In genomic region chr5:151047488-151047887, GRCm38 (mm10) we compare ENCODE assay signal across 12 mouse cellular contexts.
DNase-seq lines count a peak whose midpoint lies in the region; ATAC-seq lines count a peak whose summit lies in the region.
"Had no signal": no experiment of that assay in that cellular context is flagged by ENCODE, and none has a peak within 500 bp of the region (broad histone marks: within the 10 kb centered on the region; RNA-seq: fewer than 3 reads in every experiment).

No protein-coding gene starts in this region.

- H3K27me3 ChIP-seq in kidney, embryonic 15.5 days: no peaks in the 10 kb centered on the region
- no peaks in the 10 kb centered on the region for H3K27me3 ChIP-seq in intestine, embryonic 16.5 days (replicated peaks; ENCODE audit: control insufficient read depth, insufficient read depth, low read length)
- no peaks in the 10 kb centered on the region for H3K27me3 ChIP-seq in midbrain, embryonic 11.5 days (ENCODE audit: control insufficient read depth, insufficient read depth, low read length)

- no peak overlapping the region for H3K4me2 ChIP-seq in kidney, embryonic 15.5 days
- H3K4me2 ChIP-seq in intestine, embryonic 16.5 days (ENCODE audit: low read depth, low read length): no peak overlapping the region
- no peak overlapping the region for H3K4me2 ChIP-seq in midbrain, embryonic 11.5 days

- 0 out of 2 replicates have a peak, but pooled peaks cover 6% of the 10 kb centered on the region for H3K4me1 ChIP-seq in kidney, embryonic 15.5 days
- no peaks in the 10 kb centered on the region; the same call in 1 of the 2 replicates for H3K4me1 ChIP-seq in intestine, embryonic 16.5 days (ENCODE audit: control insufficient read depth, insufficient read depth, low read length)
- H3K4me1 ChIP-seq in midbrain, embryonic 11.5 days (ENCODE audit: control insufficient read depth, insufficient read depth, low read length): no peaks in the 10 kb centered on the region

- DNase-seq in kidney, adult 11 months: no peak
- DNase-seq in heart, adult 8-10 months (ENCODE audit: low spot score): peak; percentile 45
- DNase-seq in lung, postnatal 4 days: peak; percentile 55 to 65
- no peak for DNase-seq in midbrain, embryonic 11.5 days (ENCODE audit: low spot score, missing footprints)
- DNase-seq in ovary, postnatal 10 days (ENCODE audit: low spot score): no peak
- DNase-seq: adrenal gland, postnatal 25 days; cerebellum, adult 11-12 months; liver, postnatal 0 days; retina, postnatal 1 day had no signal

- H3K27ac ChIP-seq in kidney, embryonic 15.5 days: peak overlapping the region; percentile 5
- peak overlapping the region; percentile 49 for H3K27ac ChIP-seq in intestine, embryonic 16.5 days (ENCODE audit: low read length)
- H3K27ac ChIP-seq in midbrain, embryonic 11.5 days (ENCODE audit: low read depth, low read length): no peak overlapping the region

- no peak overlapping the region for H3K4me3 ChIP-seq in kidney, embryonic 15.5 days (replicated peaks)
- no peak overlapping the region for H3K4me3 ChIP-seq in intestine, embryonic 16.5 days (ENCODE audit: low read length)
- H3K4me3 ChIP-seq in midbrain, embryonic 11.5 days (ENCODE audit: low read depth, low read length): no peak overlapping the region

- 54% methylated on average over 12 of the region's 12 CpGs for WGBS in kidney, embryonic 15.5 days
- WGBS in intestine, embryonic 16.5 days: 67% methylated on average over 12 of the region's 12 CpGs
- WGBS in midbrain, embryonic 11.5 days: 87% methylated on average over 12 of the region's 12 CpGs

- no peaks in the 10 kb centered on the region for H3K9me3 ChIP-seq in kidney, embryonic 15.5 days (replicated peaks)
- H3K9me3 ChIP-seq in intestine, embryonic 16.5 days (ENCODE audit: control insufficient read depth, low read length): no peaks in the 10 kb centered on the region
- no peaks in the 10 kb centered on the region; the same call in 1 of the 2 replicates for H3K9me3 ChIP-seq in midbrain, embryonic 11.5 days (ENCODE audit: control insufficient read depth, low read length)

- no peak overlapping the region for H3K9ac ChIP-seq in kidney, embryonic 15.5 days
- no peak overlapping the region for H3K9ac ChIP-seq in intestine, embryonic 16.5 days (ENCODE audit: low read depth, low read length)
- no peak overlapping the region for H3K9ac ChIP-seq in midbrain, embryonic 11.5 days (ENCODE audit: low read length)
- H3K9ac ChIP-seq: liver, postnatal 0 days had no signal

- ATAC-seq in kidney, embryonic 15.5 days (replicated peaks; ENCODE audit: low FRiP score): no peak
- ATAC-seq in intestine, embryonic 16.5 days: 0 out of 2 replicates have a peak, but pooled peaks have one; percentile 22
- no peak for ATAC-seq in midbrain, embryonic 11.5 days (ENCODE audit: low FRiP score)
- ATAC-seq: CD4-positive, CD25-positive, alpha-beta regulatory T cell, adult 4 months; liver, postnatal 0 days had no signal

- H3K36me3 ChIP-seq in kidney, embryonic 15.5 days: peaks cover 33% of the 10 kb centered on the region
- H3K36me3 ChIP-seq in intestine, embryonic 16.5 days (ENCODE audit: control insufficient read depth, insufficient read depth, low read length): peaks cover 17% of the 10 kb centered on the region
- no peaks in the 10 kb centered on the region for H3K36me3 ChIP-seq in midbrain, embryonic 11.5 days (ENCODE audit: control insufficient read depth, insufficient read depth, low read length)

Comparison
In these comparisons a context has a peak if more than half of its experiments do, and no peak if none do; other contexts are left out.
1. DNase-seq: peak in heart, adult 8-10 months (single experiment) and lung, postnatal 4 days (2 of 2); none in kidney, adult 11 months (single experiment), midbrain, embryonic 11.5 days (single experiment) and ovary, postnatal 10 days (single experiment).